Mouse (Mus musculus) T-cell, adult 2 months (primary cell): ENCODE measurements around the gene Gm17334.
"Not testable (repeated sequence)": the region's sequence is repeated elsewhere in the genome, so short reads cannot be mapped to it uniquely, and the experiment has no call there.

ENCODE experiments used
- DNase-seq: peaks from one replicate; pipeline ENCODE4 v3.0.0; 2022; ENCODE audit warnings: low spot score

Gene Gm17334

DNA sequence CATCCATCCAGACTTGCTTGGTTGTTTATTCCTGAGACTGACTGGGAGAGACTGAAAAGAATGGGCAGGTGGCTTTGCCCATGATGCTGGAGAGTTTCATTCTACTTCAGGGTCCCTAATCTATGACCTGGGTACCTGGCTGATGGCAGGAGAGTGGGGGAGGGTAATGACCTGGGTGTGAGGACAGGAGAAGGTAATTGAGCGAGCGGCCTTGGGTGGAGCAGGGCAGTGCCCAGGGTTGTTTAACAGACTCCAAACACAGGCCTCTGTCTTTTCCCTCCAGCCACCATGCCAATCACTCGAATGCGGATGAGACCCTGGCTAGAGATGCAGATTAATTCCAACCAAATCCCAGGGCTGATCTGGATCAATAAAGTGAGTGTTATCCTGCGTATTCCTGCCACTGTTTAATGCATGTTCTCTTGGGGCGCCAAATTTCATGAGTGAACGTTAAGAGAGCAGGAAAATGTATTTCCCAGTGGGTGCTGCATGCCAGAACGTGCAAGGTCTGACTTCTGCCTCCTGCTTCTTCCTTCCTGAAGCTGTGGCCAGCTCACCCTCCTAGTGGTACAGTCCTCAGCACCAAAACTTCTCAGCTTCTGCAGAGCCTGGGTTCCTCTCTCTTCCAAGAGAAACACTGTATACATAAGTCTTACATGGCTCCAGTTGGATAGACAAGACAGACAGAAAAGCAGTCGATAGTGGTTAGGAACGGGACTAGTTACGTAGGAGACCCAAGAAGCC lies 1.8 kb downstream of the Gm17334 start:
- DNase-seq = no peak

DNA sequence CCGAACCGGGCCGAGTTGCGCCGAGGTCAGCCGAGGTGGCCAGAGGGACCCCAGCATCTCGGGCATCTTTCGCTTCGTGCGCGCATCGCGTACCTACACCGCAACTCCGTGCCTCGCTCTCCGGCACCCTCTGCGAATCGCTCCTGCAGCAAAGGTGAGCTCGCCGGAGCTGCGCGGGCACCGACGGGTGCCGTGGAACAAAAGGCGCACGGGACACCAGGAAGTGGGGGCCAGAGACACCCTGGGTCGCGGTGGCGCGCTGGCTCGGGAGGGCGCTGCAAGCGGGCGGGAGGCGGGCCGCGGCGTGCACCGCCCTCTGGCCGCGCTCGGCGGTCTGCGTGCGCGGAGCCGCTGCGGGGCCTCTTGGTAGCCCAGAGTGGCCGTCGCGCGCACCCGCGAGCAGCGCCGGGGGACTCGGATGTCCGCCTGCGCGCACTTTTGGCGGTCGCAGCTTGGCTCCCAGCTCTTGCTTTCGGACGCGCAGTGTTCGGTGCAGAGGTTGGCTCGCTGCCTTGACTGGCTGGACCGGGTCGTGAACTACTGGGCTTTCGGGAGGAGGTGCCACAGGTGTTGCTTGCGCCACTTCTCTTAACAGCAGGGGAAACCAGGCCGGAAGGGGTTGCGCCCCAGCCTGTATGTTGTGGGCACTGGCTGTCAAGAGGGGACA lies 2.7 kb downstream of the Gm17334 start:
- peak; percentile 78 for DNase-seq

DNA sequence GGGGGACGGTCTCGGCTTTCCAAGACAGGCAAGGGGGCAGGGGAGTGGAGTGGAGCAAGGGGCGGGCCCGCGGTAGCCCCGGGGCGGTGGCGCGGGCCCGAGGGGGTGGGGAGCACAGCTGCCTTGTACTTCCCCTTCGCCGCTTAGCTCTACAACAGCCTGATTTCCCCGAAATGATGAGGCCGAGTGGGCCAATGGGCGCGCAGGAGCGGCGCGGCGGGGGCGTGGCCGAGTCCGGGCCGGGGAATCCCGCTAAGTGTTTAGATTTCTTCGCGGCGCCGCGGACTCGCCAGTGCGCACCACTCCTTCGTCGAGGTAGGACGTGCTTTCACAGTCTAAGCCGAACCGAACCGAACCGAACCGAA lies 3.2 kb downstream of the Gm17334 start, which contains the start of gene Irf1:
Gene Irf1 (plus strand): TSS at position 255 of the 365 bp plus-strand sequence.
- peak; percentile 99 for DNase-seq

GRCm38 (mm10) chr11:53769185-53769576 lies 3.8 kb downstream of the Gm17334 start:
- DNase-seq = no peak

- no peak for DNase-seq
These were observed 4.4 kb downstream of the Gm17334 start for GRCm38 (mm10) chr11:53768422-53769184.

GRCm38 (mm10) chr11:53764581-53764980 lies 8.4 kb downstream of the Gm17334 start:
- DNase-seq = no peak

GRCm38 (mm10) chr11:53763496-53764140 lies 9.4 kb downstream of the Gm17334 start:
- DNase-seq = peak; percentile 96

DNA sequence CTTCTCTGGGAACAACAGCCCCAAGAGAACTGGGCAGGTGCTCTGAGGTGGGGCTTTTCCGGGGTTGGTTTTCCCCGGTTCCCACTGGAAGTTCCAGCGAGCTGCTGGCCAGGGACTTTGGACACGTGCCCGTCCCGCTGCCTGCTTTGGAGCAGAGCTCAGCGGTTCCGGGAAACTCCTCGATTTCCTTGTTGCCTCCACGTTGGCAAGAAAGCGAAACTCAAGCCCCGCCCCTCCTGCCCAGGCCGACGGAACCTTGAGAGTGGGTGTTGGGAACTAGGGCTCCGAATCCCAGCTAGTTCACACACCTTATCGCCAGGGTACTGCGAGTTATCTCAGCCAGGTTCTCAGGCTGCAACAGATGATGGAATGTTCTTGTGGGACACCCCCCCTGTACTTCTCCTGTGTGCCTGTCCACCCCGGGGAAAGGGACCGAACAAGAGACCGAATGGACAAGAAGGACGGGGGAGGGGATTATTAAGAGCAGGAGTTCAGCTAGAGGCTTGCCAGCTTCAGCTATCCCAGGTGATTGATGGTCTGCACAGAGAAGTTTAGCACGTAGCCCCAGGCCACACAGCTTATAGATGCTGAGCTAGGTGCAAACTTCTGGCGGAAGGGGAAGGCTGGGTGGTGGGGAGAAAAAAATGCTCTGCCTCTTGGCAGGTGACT lies 10.0 kb downstream of the Gm17334 start:
- DNase-seq = peak; percentile 57

DNA sequence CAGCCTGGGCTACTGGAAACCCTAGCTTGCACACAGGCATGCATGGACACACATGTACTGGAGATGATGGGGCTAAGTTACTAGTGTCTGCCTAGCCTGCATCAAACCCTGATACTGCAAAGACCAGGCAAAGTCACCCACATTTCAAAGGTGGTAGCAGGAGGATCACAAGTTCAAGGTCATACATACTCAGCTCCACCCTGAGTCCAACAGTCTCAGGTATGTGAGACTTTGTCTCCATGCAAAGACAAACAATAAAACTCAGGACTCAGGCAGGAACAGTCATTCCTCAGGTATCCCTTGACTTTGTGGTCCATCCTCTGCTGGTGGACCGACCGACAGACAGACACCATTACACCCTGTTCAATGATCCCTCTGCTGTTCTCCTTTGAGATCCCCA lies 10.6 kb downstream of the Gm17334 start:
- DNase-seq = no peak

DNA sequence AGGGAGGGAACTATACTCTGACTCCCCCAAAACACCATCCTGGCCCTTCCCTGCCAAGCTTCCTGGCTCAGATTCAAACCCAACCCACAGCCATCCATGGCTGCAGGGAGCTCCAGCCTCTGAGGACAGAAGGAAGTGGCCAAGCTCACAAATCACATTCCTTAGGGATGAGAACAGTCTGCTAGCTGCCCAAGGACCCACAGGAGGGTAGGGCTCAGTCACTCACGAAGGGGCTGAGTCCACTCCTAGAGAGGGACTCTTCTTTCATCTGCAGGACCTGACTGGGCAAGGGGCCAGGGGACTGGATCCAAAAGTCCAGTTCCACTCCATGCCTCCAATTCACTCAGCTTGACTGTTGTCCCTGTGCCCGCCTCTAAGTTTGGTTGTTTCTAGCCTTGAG lies 11.2 kb downstream of the Gm17334 start:
- no peak for DNase-seq

GRCm38 (mm10) chr11:53761284-53761683 lies 11.7 kb downstream of the Gm17334 start:
- DNase-seq = no peak

- DNase-seq = no peak
These were observed 13.2 kb downstream of the Gm17334 start for GRCm38 (mm10) chr11:53759545-53760406.

DNA sequence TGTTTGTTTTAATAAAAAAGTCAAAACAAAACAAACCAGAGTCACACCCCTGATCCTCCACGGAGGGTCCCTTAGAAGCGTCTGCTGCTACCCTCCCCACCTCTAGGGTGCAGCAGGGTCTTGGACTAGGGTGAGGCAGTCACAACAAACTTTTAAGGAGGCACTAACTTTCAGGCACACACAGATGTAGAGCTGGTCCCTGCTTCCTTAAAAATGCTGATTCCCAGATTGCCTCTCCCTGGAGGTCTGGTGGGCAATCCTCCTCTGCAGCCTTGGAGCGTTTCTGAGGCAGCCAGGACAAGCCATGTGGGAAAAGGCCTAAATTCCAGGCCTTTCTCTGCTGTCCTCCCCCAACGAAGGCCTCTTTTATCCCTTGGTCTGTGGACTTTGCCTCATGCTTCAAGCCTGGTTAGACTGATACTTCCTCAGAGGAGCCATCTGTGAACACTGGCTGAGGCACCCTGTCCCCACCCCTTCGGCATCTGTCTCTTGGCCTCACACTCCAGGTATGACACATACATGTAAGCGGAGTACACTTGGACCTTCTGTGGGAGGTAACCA lies 14.1 kb downstream of the Gm17334 start:
- no peak for DNase-seq

DNA sequence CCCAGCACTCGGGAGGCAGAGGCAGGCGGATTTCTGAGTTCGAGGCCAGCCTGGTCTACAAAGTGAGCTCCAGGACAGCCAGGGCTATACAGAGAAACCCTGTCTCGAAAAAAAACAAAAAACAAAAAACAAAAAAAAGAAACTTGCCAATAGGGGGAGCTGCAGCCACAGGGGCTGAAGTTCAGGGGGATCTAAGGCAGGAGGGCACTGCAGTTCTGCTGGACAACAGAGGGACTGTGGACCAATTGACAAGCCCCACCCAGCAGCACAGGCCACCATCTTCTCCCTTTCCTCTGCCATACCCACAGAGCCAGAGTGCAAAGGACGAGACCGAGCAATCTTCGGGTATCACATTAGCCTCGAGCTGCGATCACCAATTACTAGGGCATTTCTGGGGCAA lies 15.0 kb downstream of the Gm17334 start:
- DNase-seq = not testable (repeated sequence)

GRCm38 (mm10) chr11:53757612-53758011 lies 15.4 kb downstream of the Gm17334 start:
- DNase-seq = no peak

DNA sequence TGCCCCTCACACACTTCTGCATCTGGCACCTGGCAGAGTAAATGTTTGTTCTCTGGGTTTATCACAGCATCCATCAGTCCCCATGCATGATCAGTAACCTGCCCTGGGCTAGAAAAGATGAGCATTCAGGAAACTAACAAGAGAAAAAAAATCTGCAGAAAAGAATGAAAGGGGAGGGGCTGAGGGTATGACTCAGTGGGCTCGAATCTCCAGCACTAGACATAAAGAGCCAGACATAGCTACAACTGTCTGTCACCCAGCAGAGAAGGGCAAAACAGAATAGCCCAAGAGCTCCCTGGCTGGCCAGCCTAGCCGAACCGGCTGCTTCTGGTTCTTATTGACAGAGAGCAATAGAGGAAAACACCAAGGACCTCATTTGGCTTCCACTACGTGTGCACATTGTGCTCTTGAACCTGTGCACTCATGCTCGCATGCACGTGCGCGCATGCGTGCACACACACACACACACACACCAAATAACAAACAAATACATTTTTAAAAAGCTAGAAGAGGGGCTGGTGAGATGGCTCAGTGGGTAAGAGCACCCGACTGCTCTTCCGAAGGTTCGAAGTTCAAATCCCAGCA lies 17.9 kb downstream of the Gm17334 start:
- no peak for DNase-seq

- no peak for DNase-seq
These were observed 23.2 kb downstream of the Gm17334 start for GRCm38 (mm10) chr11:53749716-53750352.

- no peak for DNase-seq
These were observed 23.7 kb downstream of the Gm17334 start for GRCm38 (mm10) chr11:53749306-53749705.

DNA sequence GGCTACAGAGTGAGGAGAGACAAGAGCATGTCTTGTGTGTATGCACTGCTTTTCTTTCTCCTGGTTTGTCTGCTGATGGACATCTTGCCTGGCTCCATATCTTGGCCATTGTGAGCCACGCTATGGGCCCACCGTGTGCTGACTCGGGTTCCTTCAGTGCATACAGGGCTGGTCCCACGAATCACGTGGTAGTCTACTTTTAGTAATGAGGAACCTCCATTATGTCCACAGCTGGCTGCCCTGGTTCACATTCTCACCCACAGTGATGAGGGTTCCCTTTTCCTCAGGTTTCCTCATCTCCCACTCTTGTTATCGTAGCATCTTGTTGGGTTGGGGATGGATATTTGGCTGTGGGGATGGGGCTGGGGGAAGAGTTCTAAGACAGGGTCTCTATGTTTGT lies 24.4 kb downstream of the Gm17334 start:
- no peak for DNase-seq

- DNase-seq = no peak
These were observed 25.0 kb downstream of the Gm17334 start for GRCm38 (mm10) chr11:53747985-53748384.
